Mouse (Mus musculus): Measurements from ENCODE around the gene Nr4a2. TPM values are rescaled to one million over a fixed set of nuclear protein-coding genes. Genes with fewer than 3 reads are reported as not detected.

The Nr4a2 gene
- polyA plus RNA-seq, 1 experiment from 2014 or later = 0.29 TPM

GRCm38 (mm10) chr2:57100241-57100640 lies 23.6 kb downstream of the Nr4a2 start:
- Histone ChIP-seq H3K27ac (no peak overlapping the region), H3K9ac (no peak overlapping the region), H3K4me1 (replicated peaks) (peaks cover 7% of the 10 kb centered on the region; the same call in 1 of the 2 replicates), H3K36me3 (no peaks in the 10 kb centered on the region), H3K27me3 (peaks cover 82% of the 10 kb centered on the region), H3K9me3 (replicated peaks) (no peaks in the 10 kb centered on the region), H3K4me2 (no peak overlapping the region), H3K4me3 (replicated peaks) (no peak overlapping the region)
- ATAC-seq (ENCODE audit: low read depth) (no peak), DNase-seq (no peak)
- 65% methylated on average over 3 of the region's 3 CpGs for WGBS (ENCODE audit: insufficient replicate concordance)

- Histone ChIP-seq H3K9ac (no peak overlapping the region), H3K27me3 (no peaks in the 10 kb centered on the region), H3K36me3 (no peaks in the 10 kb centered on the region), H3K4me2 (no peak overlapping the region), H3K4me1 (replicated peaks) (no peaks in the 10 kb centered on the region), H3K27ac (no peak overlapping the region), H3K9me3 (replicated peaks) (no peaks in the 10 kb centered on the region), H3K4me3 (replicated peaks) (no peak overlapping the region)
- ATAC-seq (ENCODE audit: low read depth) (no peak), DNase-seq (no peak)
- 70% methylated on average over 9 of the region's 9 CpGs for WGBS (ENCODE audit: insufficient replicate concordance)
These were observed 51.4 kb downstream of the Nr4a2 start for GRCm38 (mm10) chr2:57072452-57072851.

GRCm38 (mm10) chr2:57063480-57063879 lies 60.3 kb downstream of the Nr4a2 start:
- no peak overlapping the region for H3K4me3 ChIP-seq (replicated peaks)
- no peak for DNase-seq
- no peak for ATAC-seq (ENCODE audit: low read depth)
- H3K27me3 ChIP-seq = no peaks in the 10 kb centered on the region
- no peaks in the 10 kb centered on the region for H3K36me3 ChIP-seq
- no peaks in the 10 kb centered on the region for H3K4me1 ChIP-seq (replicated peaks)
- no peak overlapping the region for H3K27ac ChIP-seq
- WGBS (ENCODE audit: insufficient replicate concordance) = 63% methylated on average over 1 of the region's 1 CpGs
- no peak overlapping the region for H3K9ac ChIP-seq
- H3K4me2 ChIP-seq = no peak overlapping the region
- H3K9me3 ChIP-seq (replicated peaks) = no peaks in the 10 kb centered on the region

Other genes starting within 250 kb of the Nr4a2 start
- gene Gpd2, start 113.6 kb upstream of the Nr4a2 start, polyA plus RNA-seq (2015; fragmentation: Nextera tagmentation; extraction: Ambion mirVana) = 10.3 and 11.2 TPM in 2 replicates

Data from liver, embryonic 13.5 days (tissue).